Mouse (Mus musculus) ovary, adult 18-20 months (tissue): Measurements from ENCODE around the gene G6pdx.

Experiments
- DNase-seq: peaks from one replicate; pipeline ENCODE4 v3.0.0; 2022; ENCODE audit warnings: low spot score, mixed read lengths

The G6pdx gene

GRCm38 (mm10) chrX:74428826-74429276 lies at the start of gene G6pdx:
G6pdx (minus strand) TSS chrX:74429194.
- DNase-seq, result peak; percentile 83

- DNase-seq, result no peak
Observed at GRCm38 (mm10) chrX:74452773-74453172, 23.8 kb upstream of the G6pdx start.

- no peak for DNase-seq
Observed at GRCm38 (mm10) chrX:74451157-74451912, 22.3 kb upstream of the G6pdx start.

- DNase-seq, result peak; percentile 54
Observed at GRCm38 (mm10) chrX:74429290-74429821, 362 bp upstream of the G6pdx start.

GRCm38 (mm10) chrX:74428146-74428825 lies 708 bp downstream of the G6pdx start:
- DNase-seq, result no peak

GRCm38 (mm10) chrX:74427116-74427515 lies 1.9 kb downstream of the G6pdx start:
- no peak for DNase-seq

GRCm38 (mm10) chrX:74426256-74426655 lies 2.7 kb downstream of the G6pdx start:
- DNase-seq, result no peak

GRCm38 (mm10) chrX:74425195-74425594 lies 3.8 kb downstream of the G6pdx start:
- peak; percentile 75 for DNase-seq

- no peak for DNase-seq
Observed at GRCm38 (mm10) chrX:74424443-74424842, 4.6 kb downstream of the G6pdx start.

- peak; percentile 33 for DNase-seq
Observed at GRCm38 (mm10) chrX:74413377-74413776, 15.6 kb downstream of the G6pdx start.

- DNase-seq, result no peak
Observed at GRCm38 (mm10) chrX:74408340-74408739, 20.7 kb downstream of the G6pdx start.

GRCm38 (mm10) chrX:74400136-74400535 lies 28.9 kb downstream of the G6pdx start:
- no peak for DNase-seq

GRCm38 (mm10) chrX:74392535-74393443 lies 36.2 kb downstream of the G6pdx start, which contains the start of the genes Fam3a and Ikbkg:
Fam3a (minus strand) TSS chrX:74393272.
Ikbkg (plus strand) TSS chrX:74393290.
- peak; percentile 84 for DNase-seq

GRCm38 (mm10) chrX:74388153-74388552 lies 40.8 kb downstream of the G6pdx start:
- no peak for DNase-seq

- DNase-seq, result no peak
Observed at GRCm38 (mm10) chrX:74384451-74384850, 44.5 kb downstream of the G6pdx start.

GRCm38 (mm10) chrX:74372888-74373549 lies 56.0 kb downstream of the G6pdx start, which contains the start of the genes Ubl4a and Slc10a3:
Ubl4a (minus strand) TSS chrX:74373218.
Slc10a3 (minus strand) TSS chrX:74373349.
- peak; percentile 85 for DNase-seq

- DNase-seq, result peak; percentile 54
Observed at GRCm38 (mm10) chrX:74368209-74368909, 60.6 kb downstream of the G6pdx start.

- DNase-seq, result no peak
Observed at GRCm38 (mm10) chrX:74367512-74367911, 61.5 kb downstream of the G6pdx start.
